Comparison of ENCODE assay signal across 11 mouse cellular contexts in the genomic region with DNA sequence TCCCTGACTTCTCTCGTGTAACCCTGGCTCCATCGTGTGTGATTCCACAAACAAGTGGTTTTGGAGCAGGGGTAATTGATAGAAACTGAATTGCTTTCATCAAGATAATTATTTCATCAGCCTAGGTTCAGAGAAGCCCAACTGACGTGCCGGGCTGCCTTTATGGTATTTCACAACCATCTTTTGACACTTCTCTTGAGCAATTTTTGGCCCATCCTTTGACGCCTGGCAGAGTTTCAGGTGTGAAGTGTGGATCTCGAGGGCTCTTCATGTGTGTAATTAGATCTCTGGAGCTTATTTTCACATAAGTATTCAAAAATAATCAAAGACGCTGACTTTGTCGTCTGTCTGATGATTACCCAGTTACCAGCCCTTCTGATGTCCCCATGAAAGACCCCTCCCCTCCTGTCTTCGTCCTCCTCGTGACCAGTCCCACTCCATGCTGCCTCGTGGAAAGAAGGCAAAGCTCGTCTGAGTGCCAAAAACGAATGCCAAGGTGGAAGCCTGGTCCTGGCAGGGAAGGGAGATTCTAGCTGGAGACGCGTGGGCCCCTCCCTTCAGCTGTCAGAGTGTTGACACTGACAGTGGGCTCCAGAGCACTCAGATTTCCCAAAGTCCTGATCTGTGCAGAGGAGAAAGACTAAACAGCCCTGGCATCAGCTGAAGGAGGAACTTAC. TPM values are rescaled to one million over a fixed set of nuclear protein-coding genes. Genes with fewer than 3 reads are reported as not detected.
A peak's percentile ranks its signal among the peaks of the same experiment; 100 is the strongest.
DNase-seq lines count a peak whose midpoint lies in the region; ATAC-seq and TF ChIP-seq lines count a peak whose summit lies in the region.
"Had no signal": no experiment of that assay in that cellular context is flagged by ENCODE, and none has a peak within 500 bp of the region (broad histone marks: within the 10 kb centered on the region; RNA-seq: fewer than 3 reads in every experiment).

No protein-coding gene starts in this region.

- peak; percentile 85 for TF ChIP-seq EP300 in lung, postnatal 0 days (IDR thresholded peaks at IDR 0.05)

- no peaks in the 10 kb centered on the region for H3K27me3 ChIP-seq in lung, postnatal 0 days (replicated peaks; ENCODE audit: insufficient read depth, low read length)
- H3K27me3 ChIP-seq: limb, embryonic 12.5 days; midbrain, embryonic 12.5 days had no signal

- no peak overlapping the region for H3K4me2 ChIP-seq in lung, postnatal 0 days (replicated peaks; ENCODE audit: low read depth, low read length)
- H3K4me2 ChIP-seq: limb, embryonic 12.5 days; midbrain, embryonic 12.5 days had no signal

- H3K4me1 ChIP-seq in brown adipose tissue, adult 24 weeks (ENCODE audit: control insufficient read depth, insufficient read depth, insufficient read length, low read length) = peaks cover 4% of the 10 kb centered on the region; the same call in 1 of the 2 replicates
- no peaks in the 10 kb centered on the region for H3K4me1 ChIP-seq in lung, postnatal 0 days (ENCODE audit: insufficient read depth, low read depth, low read length)
- H3K4me1 ChIP-seq: limb, embryonic 12.5 days; midbrain, embryonic 12.5 days had no signal

- H3K36me3 ChIP-seq in lung, postnatal 0 days (ENCODE audit: insufficient read depth, low read length) = no peaks in the 10 kb centered on the region
- H3K36me3 ChIP-seq: limb, embryonic 12.5 days; midbrain, embryonic 12.5 days had no signal

- ATAC-seq in lung, postnatal 0 days = peak; percentile 70

- intact Hi-C loops in heart, postnatal 25 days (cut with DNase I) = no loop called here

- no peak overlapping the region for H3K4me3 ChIP-seq in brown adipose tissue, adult 24 weeks (ENCODE audit: insufficient read depth, low read depth, low read length)
- H3K4me3 ChIP-seq in lung, postnatal 0 days (ENCODE audit: low read depth, low read length) = no peak overlapping the region
- H3K4me3 ChIP-seq: limb, embryonic 12.5 days; midbrain, embryonic 12.5 days had no signal

- no peaks in the 10 kb centered on the region for H3K9me3 ChIP-seq in lung, postnatal 0 days (ENCODE audit: low read length)
- H3K9me3 ChIP-seq: midbrain, embryonic 12.5 days had no signal

- no peak for TF ChIP-seq CTCF in lung, postnatal 0 days (IDR thresholded peaks at IDR 0.05)

- H3K9ac ChIP-seq in lung, postnatal 0 days (replicated peaks; ENCODE audit: low read depth) = no peak overlapping the region
- H3K9ac ChIP-seq: limb, embryonic 12.5 days; midbrain, embryonic 12.5 days had no signal

- 34% methylated on average over 15 of the region's 15 CpGs for WGBS in lung, postnatal 0 days

- peak; percentile 34 for DNase-seq in adrenal gland, postnatal 14 days
- DNase-seq in adrenal gland, adult 18-20 months (ENCODE audit: low spot score in 2 of 2) = no peak
- peak; percentile 54 to 59 for DNase-seq in heart, adult 18-20 months
- DNase-seq in heart, postnatal 25 days (ENCODE audit: low spot score) = no peak
- DNase-seq in lung, postnatal 0 days (ENCODE audit: low spot score) = peak; percentile 65
- DNase-seq in spleen, adult 18-20 months = no peak
- no peak for DNase-seq in c-Kit-positive CD71-positive TER-119-positive erythroid progenitor cells, embryonic 14.5 days (ENCODE audit: low spot score)
- DNase-seq: kidney, postnatal 36 days had no signal

- H3K27ac ChIP-seq in brown adipose tissue, adult 24 weeks (replicated peaks; ENCODE audit: low read depth, low read length) = peak overlapping the region; percentile 39; the same call in 1 of the 2 replicates
- no peak overlapping the region for H3K27ac ChIP-seq in lung, postnatal 0 days (ENCODE audit: low read length)
- H3K27ac ChIP-seq: limb, embryonic 12.5 days; midbrain, embryonic 12.5 days had no signal

RNA-seq across cellular contexts. Expression of a gene that starts 9.2 kb away (rescaled TPM):
- total RNA-seq in adrenal gland, postnatal 14 days (2021) = 5.2 and 5.8 TPM in 2 replicates
- 10 to 100 TPM in 1 of 2 experiments, 1 to 10 TPM in 1; 7.2 to 10.6 TPM for total RNA-seq in adrenal gland, adult 18-20 months (2021)
- total RNA-seq in heart, adult 18-20 months (2021) = 1 to 10 TPM; 2.3 to 2.4 TPM
- total RNA-seq in heart, postnatal 25 days (2021) = 1 to 10 TPM; 1.1 to 1.7 TPM
- 16.3 and 26.3 TPM in 2 replicates for polyA plus RNA-seq in brown adipose tissue, adult 24 weeks (2012; ENCODE audit: insufficient read depth, insufficient read length, missing spikeins)
- 11.8 and 12.3 TPM in 2 replicates for polyA plus RNA-seq in lung, postnatal 0 days (2015; fragmentation: Nextera tagmentation; extraction: Ambion mirVana)

RNA-seq across cellular contexts. Expression of a gene that starts 20.8 kb away (rescaled TPM):
- total RNA-seq in adrenal gland, postnatal 14 days (2021) = 77.6 and 79.9 TPM in 2 replicates
- 10 to 100 TPM; 85.5 to 99.2 TPM for total RNA-seq in adrenal gland, adult 18-20 months (2021)
- total RNA-seq in heart, adult 18-20 months (2021) = 10 to 100 TPM; 78.7 to 80.8 TPM
- 10 to 100 TPM; 81.2 to 83.1 TPM for total RNA-seq in heart, postnatal 25 days (2021)
- 275 and 283 TPM in 2 replicates for polyA plus RNA-seq in brown adipose tissue, adult 24 weeks (2012; ENCODE audit: insufficient read depth, insufficient read length, missing spikeins)
- 63.5 and 74.9 TPM in 2 replicates for polyA plus RNA-seq in lung, postnatal 0 days (2015; fragmentation: Nextera tagmentation; extraction: Ambion mirVana)

RNA-seq across cellular contexts. Expression of a gene that starts 28.9 kb away (rescaled TPM):
- 17.9 and 20.6 TPM in 2 replicates for total RNA-seq in adrenal gland, postnatal 14 days (2021)
- total RNA-seq in adrenal gland, adult 18-20 months (2021) = 10 to 100 TPM; 18.7 to 25.2 TPM
- 10 to 100 TPM; 13.3 to 15.3 TPM for total RNA-seq in heart, adult 18-20 months (2021)
- total RNA-seq in heart, postnatal 25 days (2021) = 10 to 100 TPM; 10.7 to 12.1 TPM
- polyA plus RNA-seq in brown adipose tissue, adult 24 weeks (2012; ENCODE audit: insufficient read depth, insufficient read length, missing spikeins) = 19.2 and 24.1 TPM in 2 replicates
- polyA plus RNA-seq in lung, postnatal 0 days (2015; fragmentation: Nextera tagmentation; extraction: Ambion mirVana) = 62.2 and 64.1 TPM in 2 replicates

RNA-seq across cellular contexts. Expression of a gene that starts 36.2 kb away (rescaled TPM):
- 39.2 and 48.2 TPM in 2 replicates for total RNA-seq in adrenal gland, postnatal 14 days (2021)
- 10 to 100 TPM; 63.0 to 77.6 TPM for total RNA-seq in adrenal gland, adult 18-20 months (2021)
- total RNA-seq in heart, adult 18-20 months (2021) = 10 to 100 TPM; 41.4 to 52.6 TPM
- total RNA-seq in heart, postnatal 25 days (2021) = 10 to 100 TPM; 37.6 to 38.7 TPM
- 53.8 and 65.5 TPM in 2 replicates for polyA plus RNA-seq in brown adipose tissue, adult 24 weeks (2012; ENCODE audit: insufficient read depth, insufficient read length, missing spikeins)
- polyA plus RNA-seq in lung, postnatal 0 days (2015; fragmentation: Nextera tagmentation; extraction: Ambion mirVana) = 26.7 and 30.6 TPM in 2 replicates

RNA-seq across cellular contexts. Expression of a gene that starts 43.2 kb away (rescaled TPM):
- total RNA-seq in adrenal gland, postnatal 14 days (2021) = 1.3 and 2.1 TPM in 2 replicates
- total RNA-seq in adrenal gland, adult 18-20 months (2021) = 1 to 10 TPM; 2.3 to 3.0 TPM
- under 1 TPM; 0.62 TPM for total RNA-seq in heart, adult 18-20 months (2021)
- under 1 TPM; 0.84 to 0.91 TPM for total RNA-seq in heart, postnatal 25 days (2021)
- 1.5 and 1.9 TPM in 2 replicates for polyA plus RNA-seq in brown adipose tissue, adult 24 weeks (2012; ENCODE audit: insufficient read depth, insufficient read length, missing spikeins)
- 3.4 and 3.7 TPM in 2 replicates for polyA plus RNA-seq in lung, postnatal 0 days (2015; fragmentation: Nextera tagmentation; extraction: Ambion mirVana)

Comparison
In these comparisons a context has a peak if more than half of its experiments do, and no peak if none do; other contexts are left out.
1. DNase-seq: peak in adrenal gland, postnatal 14 days (single experiment), heart, adult 18-20 months (2 of 2) and lung, postnatal 0 days (single experiment); none in adrenal gland, adult 18-20 months (0 of 2), heart, postnatal 25 days (single experiment), spleen, adult 18-20 months (0 of 2) and c-Kit-positive CD71-positive TER-119-positive erythroid progenitor cells, embryonic 14.5 days (single experiment).